Mouse (Mus musculus): ENCODE data around the gene Kcnj1. TPM values are rescaled to one million over a fixed set of nuclear protein-coding genes. Genes with fewer than 3 reads are reported as not detected.

Gene Kcnj1
- polyA plus RNA-seq, 1 experiment from 2014 or later: not detected

- Histone ChIP-seq H3K27me3 (replicated peaks; ENCODE audit: control insufficient read depth, insufficient read depth, low read length) (no peaks in the 10 kb centered on the region), H3K4me2 (replicated peaks; ENCODE audit: low read depth) (no peak overlapping the region), H3K4me3 (ENCODE audit: low read depth, low read length) (no peak overlapping the region), H3K9ac (ENCODE audit: low read depth, low read length) (no peak overlapping the region), H3K9me3 (ENCODE audit: control insufficient read depth) (no peaks in the 10 kb centered on the region), H3K4me1 (replicated peaks; ENCODE audit: control insufficient read depth, insufficient read depth, low read length) (no peaks in the 10 kb centered on the region), H3K27ac (ENCODE audit: low read depth, low read length) (no peak overlapping the region), H3K36me3 (ENCODE audit: control insufficient read depth, insufficient read depth) (no peaks in the 10 kb centered on the region)
- TF ChIP-seq CTCF (IDR thresholded peaks at IDR 0.05; ENCODE audit: low read depth): peak; percentile 71
- 93% methylated on average over 1 of the region's 1 CpGs for WGBS
- ATAC-seq: no peak
Observed at GRCm38 (mm10) chr9:32388120-32388519, 15.8 kb downstream of the Kcnj1 start.

GRCm38 (mm10) chr9:32391092-32391491 lies 18.8 kb downstream of the Kcnj1 start:
- no peak for ATAC-seq
- WGBS: 78% methylated on average over 5 of the region's 5 CpGs

GRCm38 (mm10) chr9:32391701-32392100 lies 19.4 kb downstream of the Kcnj1 start:
- no peak overlapping the region for H3K9ac ChIP-seq (ENCODE audit: low read depth, low read length)
- H3K4me2 ChIP-seq (replicated peaks; ENCODE audit: low read depth): no peak overlapping the region
- no peaks in the 10 kb centered on the region for H3K4me1 ChIP-seq (replicated peaks; ENCODE audit: control insufficient read depth, insufficient read depth, low read length)
- no peak overlapping the region for H3K27ac ChIP-seq (ENCODE audit: low read depth, low read length)
- H3K9me3 ChIP-seq (ENCODE audit: control insufficient read depth): no peaks in the 10 kb centered on the region
- no peak for ATAC-seq
- no peak overlapping the region for H3K4me3 ChIP-seq (ENCODE audit: low read depth, low read length)
- H3K36me3 ChIP-seq (ENCODE audit: control insufficient read depth, insufficient read depth): no peaks in the 10 kb centered on the region
- no peak for TF ChIP-seq CTCF (IDR thresholded peaks at IDR 0.05; ENCODE audit: low read depth)
- no peaks in the 10 kb centered on the region for H3K27me3 ChIP-seq (replicated peaks; ENCODE audit: control insufficient read depth, insufficient read depth, low read length)
- 85% methylated on average over 9 of the region's 9 CpGs for WGBS

More at GRCm38 (mm10) chr9:32391092-32391491, 18.8 kb downstream of the Kcnj1 start:
- no peak overlapping the region for H3K4me3 ChIP-seq (ENCODE audit: low read depth, low read length)
- H3K27ac ChIP-seq (ENCODE audit: low read depth, low read length): no peak overlapping the region
- no peaks in the 10 kb centered on the region for H3K4me1 ChIP-seq (replicated peaks; ENCODE audit: control insufficient read depth, insufficient read depth, low read length)
- no peaks in the 10 kb centered on the region for H3K27me3 ChIP-seq (replicated peaks; ENCODE audit: control insufficient read depth, insufficient read depth, low read length)
- no peak overlapping the region for H3K4me2 ChIP-seq (replicated peaks; ENCODE audit: low read depth)
- H3K9ac ChIP-seq (ENCODE audit: low read depth, low read length): no peak overlapping the region
- H3K9me3 ChIP-seq (ENCODE audit: control insufficient read depth): no peaks in the 10 kb centered on the region
- no peak for TF ChIP-seq CTCF (IDR thresholded peaks at IDR 0.05; ENCODE audit: low read depth)
- H3K36me3 ChIP-seq (ENCODE audit: control insufficient read depth, insufficient read depth): no peaks in the 10 kb centered on the region

- ATAC-seq: no peak
- H3K4me3 ChIP-seq (ENCODE audit: low read depth, low read length): no peak overlapping the region
- no peaks in the 10 kb centered on the region for H3K36me3 ChIP-seq (ENCODE audit: control insufficient read depth, insufficient read depth)
- H3K9me3 ChIP-seq (ENCODE audit: control insufficient read depth): no peaks in the 10 kb centered on the region
- no peaks in the 10 kb centered on the region for H3K27me3 ChIP-seq (replicated peaks; ENCODE audit: control insufficient read depth, insufficient read depth, low read length)
- 79% methylated on average over 6 of the region's 6 CpGs for WGBS
- H3K4me2 ChIP-seq (replicated peaks; ENCODE audit: low read depth): no peak overlapping the region
- no peak for TF ChIP-seq CTCF (IDR thresholded peaks at IDR 0.05; ENCODE audit: low read depth)
- no peak overlapping the region for H3K27ac ChIP-seq (ENCODE audit: low read depth, low read length)
- H3K9ac ChIP-seq (ENCODE audit: low read depth, low read length): no peak overlapping the region
- no peaks in the 10 kb centered on the region for H3K4me1 ChIP-seq (replicated peaks; ENCODE audit: control insufficient read depth, insufficient read depth, low read length)
Observed at GRCm38 (mm10) chr9:32392716-32393115, 20.4 kb downstream of the Kcnj1 start.

GRCm38 (mm10) chr9:32394761-32395161 lies 22.5 kb downstream of the Kcnj1 start:
- ATAC-seq: no peak
- no peaks in the 10 kb centered on the region for H3K4me1 ChIP-seq (replicated peaks; ENCODE audit: control insufficient read depth, insufficient read depth, low read length)
- H3K36me3 ChIP-seq (ENCODE audit: control insufficient read depth, insufficient read depth): no peaks in the 10 kb centered on the region
- no peak overlapping the region for H3K9ac ChIP-seq (ENCODE audit: low read depth, low read length)
- H3K4me3 ChIP-seq (ENCODE audit: low read depth, low read length): no peak overlapping the region
- no peak for TF ChIP-seq CTCF (IDR thresholded peaks at IDR 0.05; ENCODE audit: low read depth)
- no peak overlapping the region for H3K4me2 ChIP-seq (replicated peaks; ENCODE audit: low read depth)
- no peaks in the 10 kb centered on the region for H3K9me3 ChIP-seq (ENCODE audit: control insufficient read depth)
- 74% methylated on average over 4 of the region's 4 CpGs for WGBS
- H3K27ac ChIP-seq (ENCODE audit: low read depth, low read length): no peak overlapping the region
- no peaks in the 10 kb centered on the region for H3K27me3 ChIP-seq (replicated peaks; ENCODE audit: control insufficient read depth, insufficient read depth, low read length)

- Histone ChIP-seq H3K9ac (ENCODE audit: low read depth, low read length) (no peak overlapping the region), H3K27ac (ENCODE audit: low read depth, low read length) (no peak overlapping the region), H3K9me3 (ENCODE audit: control insufficient read depth) (no peaks in the 10 kb centered on the region), H3K4me2 (replicated peaks; ENCODE audit: low read depth) (no peak overlapping the region), H3K36me3 (ENCODE audit: control insufficient read depth, insufficient read depth) (no peaks in the 10 kb centered on the region), H3K4me1 (replicated peaks; ENCODE audit: control insufficient read depth, insufficient read depth, low read length) (no peaks in the 10 kb centered on the region), H3K4me3 (ENCODE audit: low read depth, low read length) (no peak overlapping the region), H3K27me3 (replicated peaks; ENCODE audit: control insufficient read depth, insufficient read depth, low read length) (no peaks in the 10 kb centered on the region)
- 36% methylated on average over 2 of the region's 2 CpGs for WGBS
- TF ChIP-seq CTCF (IDR thresholded peaks at IDR 0.05; ENCODE audit: low read depth): no peak
- ATAC-seq: no peak
Observed at GRCm38 (mm10) chr9:32400212-32400611, 27.9 kb downstream of the Kcnj1 start.

GRCm38 (mm10) chr9:32400662-32401161 lies 28.4 kb downstream of the Kcnj1 start:
- no peaks in the 10 kb centered on the region for H3K27me3 ChIP-seq (replicated peaks; ENCODE audit: control insufficient read depth, insufficient read depth, low read length)
- no peak for TF ChIP-seq CTCF (IDR thresholded peaks at IDR 0.05; ENCODE audit: low read depth)
- no peaks in the 10 kb centered on the region for H3K36me3 ChIP-seq (ENCODE audit: control insufficient read depth, insufficient read depth)
- no peak overlapping the region for H3K27ac ChIP-seq (ENCODE audit: low read depth, low read length)
- H3K9me3 ChIP-seq (ENCODE audit: control insufficient read depth): no peaks in the 10 kb centered on the region
- H3K9ac ChIP-seq (ENCODE audit: low read depth, low read length): no peak overlapping the region
- H3K4me1 ChIP-seq (replicated peaks; ENCODE audit: control insufficient read depth, insufficient read depth, low read length): no peaks in the 10 kb centered on the region
- no peak overlapping the region for H3K4me3 ChIP-seq (ENCODE audit: low read depth, low read length)
- H3K4me2 ChIP-seq (replicated peaks; ENCODE audit: low read depth): no peak overlapping the region
- ATAC-seq: no peak
- 30% methylated on average over 5 of the region's 5 CpGs for WGBS

Data from intestine, postnatal 0 days (tissue).